Mouse (Mus musculus) ES-Bruce4 (cell line): ENCODE data around the gene Prmt1. TPM values are rescaled to one million over a fixed set of nuclear protein-coding genes. Genes with fewer than 3 reads are reported as not detected.

ENCODE experiments used
- H3K27ac ChIP-seq: 2 replicates; pipeline ENCODE4 v1.5.1; 2012; ENCODE audit warnings: low read length, inconsistent platforms; ENCODE audit not compliant: insufficient read depth
- H3K27me3 ChIP-seq: 2 replicates; pipeline ENCODE4 v1.6.1; 2012; ENCODE audit warnings: mild to moderate bottlenecking, low read length, inconsistent platforms; ENCODE audit not compliant: control insufficient read depth, poor library complexity, insufficient read depth, severe bottlenecking
- H3K36me3 ChIP-seq: 2 replicates; pipeline ENCODE4 v1.6.1; 2012; ENCODE audit warnings: inconsistent platforms, mild to moderate bottlenecking, low read length, moderate library complexity; ENCODE audit not compliant: control insufficient read depth, poor library complexity, insufficient read depth, severe bottlenecking
- H3K4me1 ChIP-seq: one replicate; pipeline ENCODE4 v1.8.1; 2011; ENCODE audit warnings: low read length; ENCODE audit not compliant: control insufficient read depth, insufficient read depth
- H3K4me3 ChIP-seq: 2 replicates; pipeline ENCODE4 v1.5.1; 2011; ENCODE audit warnings: low read depth, mild to moderate bottlenecking, low read length
- H3K9ac ChIP-seq: 2 replicates; pipeline ENCODE4 v1.6.1; 2012; ENCODE audit warnings: low read depth, mild to moderate bottlenecking, inconsistent platforms; ENCODE audit not compliant: poor library complexity, severe bottlenecking
- H3K9me3 ChIP-seq: replicated peaks from 2 replicates; pipeline ENCODE4 v1.6.1; 2012; ENCODE audit warnings: mild to moderate bottlenecking, low read length, inconsistent platforms; ENCODE audit not compliant: control insufficient read depth, poor library complexity, insufficient read depth, severe bottlenecking
- CTCF ChIP-seq: IDR thresholded peaks from one replicate; pipeline ENCODE4 v1.8.1; 2011; ENCODE audit warnings: low read depth, low read length
- EP300 ChIP-seq: IDR thresholded peaks from 2 replicates; pipeline ENCODE4 v1.6.1; 2011; ENCODE audit warnings: low read depth, low read length; ENCODE audit not compliant: insufficient read depth
- POLR2A ChIP-seq: IDR thresholded peaks from one replicate; pipeline ENCODE4 v1.8.1; 2011; ENCODE audit warnings: low read length; ENCODE audit not compliant: insufficient read depth
- polyA plus RNA-seq: library from polyadenylated mRNA; stranded (reverse); fragments of >200 nt; gene quantifications from 2 replicates; pipeline ENCODE4 v1.2.4, GENCODE M21; 2011; ENCODE audit warnings: low read depth; ENCODE audit not compliant: missing spikeins, insufficient read depth, insufficient read length

Prmt1 gene
- polyA plus RNA-seq, 1 experiment, result 461 TPM

- Histone ChIP-seq H3K27ac (no peak overlapping the region), H3K36me3 (peaks cover 26% of the 10 kb centered on the region), H3K9me3 (no peaks in the 10 kb centered on the region), H3K27me3 (no peaks in the 10 kb centered on the region), H3K9ac (no peak overlapping the region), H3K4me3 (peak overlapping the region; percentile 11), H3K4me1 (no peaks in the 10 kb centered on the region)
- TF ChIP-seq CTCF (no peak), POLR2A (no peak), EP300 (no peak)
These were observed 20.8 kb upstream of the Prmt1 start for GRCm38 (mm10) chr7:45007141-45007540.

DNA sequence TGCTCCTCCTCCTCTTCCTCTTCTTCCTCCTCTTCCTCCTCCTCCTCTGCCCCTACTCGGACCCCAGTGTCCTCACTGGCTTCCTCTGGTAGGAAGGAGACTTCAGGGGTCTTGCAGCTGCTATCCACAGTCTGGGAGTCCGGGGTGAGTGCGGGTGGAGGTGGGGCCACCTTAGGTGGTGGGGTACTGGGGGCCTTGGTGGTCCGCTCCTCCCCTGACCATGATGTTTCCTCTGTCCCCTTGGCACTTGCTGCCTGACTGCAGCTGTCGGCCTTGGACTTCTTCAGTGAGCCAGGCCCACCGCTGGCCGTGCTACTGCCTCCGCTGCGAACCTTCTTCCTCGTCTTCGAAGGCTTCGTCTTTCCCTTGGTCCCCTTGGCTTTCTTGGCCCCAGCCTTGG lies 20.1 kb upstream of the Prmt1 start:
- H3K4me1 ChIP-seq, result no peaks in the 10 kb centered on the region
- peaks cover 30% of the 10 kb centered on the region for H3K36me3 ChIP-seq
- H3K27me3 ChIP-seq, result no peaks in the 10 kb centered on the region
- no peaks in the 10 kb centered on the region for H3K9me3 ChIP-seq
- H3K9ac ChIP-seq, result no peak overlapping the region
- no peak for TF ChIP-seq CTCF
- TF ChIP-seq POLR2A, result no peak
- TF ChIP-seq EP300, result no peak
- no peak overlapping the region for H3K27ac ChIP-seq
- H3K4me3 ChIP-seq, result no peak overlapping the region

DNA sequence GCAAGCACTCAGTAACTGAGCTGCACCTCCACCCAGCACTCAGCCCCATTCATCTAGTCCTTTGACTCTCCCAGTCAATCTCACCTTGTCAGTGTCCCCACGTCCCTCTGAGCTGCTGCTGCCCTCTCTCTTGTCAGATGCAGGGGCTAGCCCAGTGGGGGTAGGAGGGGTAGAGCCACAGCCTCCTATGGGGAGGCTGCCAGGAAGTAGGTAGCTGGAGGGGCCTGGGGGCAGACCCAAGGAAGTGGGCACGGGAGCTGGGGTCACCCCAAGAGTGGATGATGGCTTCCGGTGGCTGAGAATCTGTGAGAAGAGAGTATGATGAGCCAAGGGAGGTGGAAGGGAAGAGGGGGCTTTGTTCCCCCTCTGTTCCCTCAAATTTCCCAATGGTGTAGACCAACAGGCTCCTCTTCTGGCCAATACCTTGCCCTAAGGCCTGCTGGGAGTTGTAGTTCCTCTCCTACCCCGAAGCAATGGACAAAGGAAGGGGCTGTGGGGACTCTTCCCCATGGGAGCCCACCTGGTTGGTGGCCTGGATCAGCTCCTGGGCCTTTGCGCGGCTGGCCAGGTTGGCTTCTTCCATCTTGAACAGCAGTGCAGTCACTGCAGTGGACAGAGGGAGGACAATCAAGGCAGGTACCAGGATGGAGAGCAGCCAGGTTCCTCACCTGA lies 19.1 kb upstream of the Prmt1 start:
- no peaks in the 10 kb centered on the region for H3K4me1 ChIP-seq
- H3K4me3 ChIP-seq, result no peak overlapping the region
- H3K27me3 ChIP-seq, result no peaks in the 10 kb centered on the region
- no peak overlapping the region for H3K27ac ChIP-seq
- no peaks in the 10 kb centered on the region for H3K9me3 ChIP-seq
- TF ChIP-seq CTCF (no peak), POLR2A (no peak), EP300 (no peak)
- no peak overlapping the region for H3K9ac ChIP-seq
- H3K36me3 ChIP-seq, result peaks cover 31% of the 10 kb centered on the region

DNA sequence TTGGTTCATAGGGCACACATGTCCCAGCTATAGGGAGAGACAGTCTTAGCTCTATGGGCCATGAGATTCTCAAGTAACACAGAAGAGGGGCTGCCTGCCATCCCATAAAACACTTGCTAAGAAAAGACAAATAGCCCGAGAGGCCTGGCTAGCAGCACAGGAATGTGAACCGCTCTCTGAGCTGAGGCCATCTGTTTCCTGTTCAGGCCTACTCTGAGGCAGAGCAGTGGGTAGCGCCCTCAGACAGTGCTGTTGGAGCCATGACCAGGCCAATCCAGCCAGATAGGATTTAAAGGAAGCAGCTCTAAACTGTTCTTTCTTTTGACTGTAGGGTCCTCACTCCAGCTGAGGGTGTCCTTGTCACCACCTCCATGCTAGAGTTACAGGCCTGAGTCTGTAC lies 18.2 kb upstream of the Prmt1 start:
- Histone ChIP-seq H3K36me3 (peaks cover 28% of the 10 kb centered on the region), H3K9me3 (no peaks in the 10 kb centered on the region), H3K4me1 (no peaks in the 10 kb centered on the region), H3K27me3 (no peaks in the 10 kb centered on the region), H3K27ac (no peak overlapping the region), H3K9ac (no peak overlapping the region), H3K4me3 (no peak overlapping the region)
- TF ChIP-seq EP300 (no peak), CTCF (no peak), POLR2A (no peak)

DNA sequence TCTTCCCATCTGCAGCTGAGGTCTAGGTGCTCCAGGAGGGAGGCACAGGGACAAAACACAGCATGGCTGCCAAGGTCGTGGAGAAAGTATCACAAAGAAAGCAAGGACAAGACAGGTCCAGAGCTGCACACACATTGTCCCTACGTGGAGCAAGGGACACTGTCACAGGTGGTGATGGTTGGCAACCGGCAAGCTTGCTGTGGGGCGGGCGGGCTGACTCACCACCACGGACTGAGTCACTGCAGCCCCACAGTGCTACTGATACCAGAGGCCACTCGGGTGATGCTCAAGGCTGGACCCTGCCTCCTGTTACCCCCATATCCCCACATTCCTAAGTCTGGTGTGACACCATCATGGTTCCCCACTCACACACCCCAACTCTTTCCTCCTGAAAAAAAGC lies 16.1 kb upstream of the Prmt1 start:
- Histone ChIP-seq H3K27ac (no peak overlapping the region), H3K36me3 (peaks cover 28% of the 10 kb centered on the region), H3K4me3 (no peak overlapping the region), H3K27me3 (no peaks in the 10 kb centered on the region), H3K4me1 (no peaks in the 10 kb centered on the region), H3K9ac (no peak overlapping the region), H3K9me3 (no peaks in the 10 kb centered on the region)
- no peak for TF ChIP-seq POLR2A
- no peak for TF ChIP-seq EP300
- no peak for TF ChIP-seq CTCF

DNA sequence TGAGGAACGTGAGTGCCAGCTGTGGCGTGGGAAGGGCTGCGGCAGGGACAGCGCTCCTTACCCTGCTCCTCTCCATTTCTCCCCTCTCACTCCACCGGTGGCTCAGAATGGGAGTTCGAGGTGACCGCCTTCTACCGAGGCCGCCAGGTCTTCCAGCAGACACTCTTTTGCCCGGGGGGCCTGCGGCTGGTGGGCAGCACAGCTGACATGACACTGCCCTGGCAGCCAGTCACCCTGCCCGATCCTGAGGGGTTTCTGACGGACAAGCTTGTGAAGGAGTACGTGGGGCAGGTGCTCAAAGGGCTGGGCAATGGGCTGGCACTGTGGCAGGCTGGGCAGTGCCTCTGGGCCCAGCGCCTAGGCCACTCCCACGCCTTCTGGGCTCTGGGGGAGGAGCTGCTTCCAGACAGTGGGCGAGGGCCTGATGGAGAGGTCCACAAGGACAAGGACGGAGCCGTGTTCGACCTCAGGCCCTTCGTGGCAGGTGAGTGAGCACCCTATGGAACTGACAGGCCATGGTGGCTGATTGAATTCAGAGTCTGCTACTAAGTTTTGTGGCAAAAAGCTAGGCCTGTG lies 14.3 kb upstream of the Prmt1 start:
- H3K9ac ChIP-seq, result no peak overlapping the region
- H3K27me3 ChIP-seq, result no peaks in the 10 kb centered on the region
- peaks cover 19% of the 10 kb centered on the region for H3K36me3 ChIP-seq
- H3K4me1 ChIP-seq, result no peaks in the 10 kb centered on the region
- no peak overlapping the region for H3K27ac ChIP-seq
- TF ChIP-seq POLR2A, result no peak
- TF ChIP-seq CTCF, result no peak
- no peak for TF ChIP-seq EP300
- no peaks in the 10 kb centered on the region for H3K9me3 ChIP-seq
- no peak overlapping the region for H3K4me3 ChIP-seq
